Mouse (Mus musculus) liver, embryonic 15.5 days (tissue): ENCODE measurements around the gene Ntan1. TPM values are rescaled to one million over a fixed set of nuclear protein-coding genes. Genes with fewer than 3 reads are reported as not detected.
"Not testable (repeated sequence)": the region's sequence is repeated elsewhere in the genome, so short reads cannot be mapped to it uniquely, and the experiment has no call there.

ENCODE experiments used
- ATAC-seq: fragments of 200-750 bp; cut with Nextera tagmentation; 2 replicates; pipeline ENCODE4 v1.8.0; 2017; ENCODE audit warnings: moderate number of reproducible peaks, mild to moderate bottlenecking, moderate library complexity; ENCODE audit not compliant: insufficient read depth
- H3K27ac ChIP-seq: fragments of 300-500 bp; sonication (generic); replicated peaks from 2 replicates; pipeline ENCODE4 v1.5.1; 2015; ENCODE audit warnings: mild to moderate bottlenecking, inconsistent platforms
- H3K27me3 ChIP-seq: fragments of 300-500 bp; sonication (generic); 2 replicates; pipeline ENCODE4 v1.6.1; 2015; ENCODE audit warnings: mild to moderate bottlenecking, inconsistent platforms
- H3K36me3 ChIP-seq: fragments of 300-500 bp; sonication (generic); replicated peaks from 2 replicates; pipeline ENCODE4 v1.6.1; 2015; ENCODE audit warnings: moderate library complexity, mild to moderate bottlenecking, inconsistent platforms
- H3K4me1 ChIP-seq: fragments of 300-500 bp; sonication (generic); replicated peaks from 2 replicates; pipeline ENCODE4 v1.6.1; 2015; ENCODE audit warnings: inconsistent platforms
- H3K4me2 ChIP-seq: fragments of 300-500 bp; sonication (generic); 2 replicates; pipeline ENCODE4 v1.6.1; 2015; ENCODE audit warnings: moderate library complexity, mild to moderate bottlenecking, inconsistent platforms
- H3K4me3 ChIP-seq: fragments of 300-500 bp; sonication (generic); replicated peaks from 2 replicates; pipeline ENCODE4 v1.5.1; 2015; ENCODE audit warnings: mild to moderate bottlenecking, inconsistent platforms
- H3K9ac ChIP-seq: fragments of 300-500 bp; sonication (generic); 2 replicates; pipeline ENCODE4 v1.6.1; 2015; ENCODE audit warnings: moderate library complexity, mild to moderate bottlenecking, inconsistent platforms
- H3K9me3 ChIP-seq: fragments of 300-500 bp; sonication (generic); replicated peaks from 2 replicates; pipeline ENCODE4 v1.6.1; 2016; ENCODE audit warnings: inconsistent platforms
- WGBS: fragments of 180-500 bp; shearing (Covaris S2); methylation state at CpG from one replicate; pipeline ENCODE4 v1.1.7; 2015; ENCODE audit warnings: mixed read lengths; ENCODE audit not compliant: insufficient replicate concordance; 5-methylcytosine and 5-hydroxymethylcytosine counted together
- polyA plus RNA-seq: library from polyadenylated mRNA; unstranded; fragments of >200 nt; fragmentation: Nextera tagmentation; extraction: Ambion mirVana; gene quantifications from 2 replicates; pipeline ENCODE4 v1.2.1, GENCODE M21; 2015

The Ntan1 gene
- polyA plus RNA-seq, 1 experiment from 2014 or later, result 38.7 TPM

GRCm38 (mm10) chr16:13831606-13832005 lies 13.0 kb downstream of the Ntan1 start:
- H3K9me3 ChIP-seq, result no peaks in the 10 kb centered on the region
- no peak overlapping the region for H3K4me3 ChIP-seq
- 65% methylated on average over 5 of the region's 5 CpGs for WGBS
- no peaks in the 10 kb centered on the region for H3K4me1 ChIP-seq
- H3K9ac ChIP-seq, result no peak overlapping the region
- no peaks in the 10 kb centered on the region for H3K27me3 ChIP-seq
- no peak overlapping the region for H3K4me2 ChIP-seq
- no peak overlapping the region for H3K27ac ChIP-seq
- ATAC-seq, result no peak
- H3K36me3 ChIP-seq, result peaks cover 76% of the 10 kb centered on the region

GRCm38 (mm10) chr16:13834382-13834781 lies 15.7 kb downstream of the Ntan1 start:
- Histone ChIP-seq H3K9me3 (no peaks in the 10 kb centered on the region), H3K4me1 (no peaks in the 10 kb centered on the region), H3K27me3 (no peaks in the 10 kb centered on the region), H3K27ac (no peak overlapping the region), H3K36me3 (peaks cover 82% of the 10 kb centered on the region), H3K4me3 (no peak overlapping the region), H3K9ac (no peak overlapping the region), H3K4me2 (no peak overlapping the region)
- 81% methylated on average over 5 of the region's 5 CpGs for WGBS
- no peak for ATAC-seq

- H3K4me3 ChIP-seq, result no peak overlapping the region
- H3K9me3 ChIP-seq, result no peaks in the 10 kb centered on the region
- no peaks in the 10 kb centered on the region for H3K4me1 ChIP-seq
- H3K36me3 ChIP-seq, result peaks cover 82% of the 10 kb centered on the region
- no peak for ATAC-seq
- WGBS, result 81% methylated on average over 7 of the region's 7 CpGs
- H3K4me2 ChIP-seq, result no peak overlapping the region
- H3K27ac ChIP-seq, result no peak overlapping the region
- no peak overlapping the region for H3K9ac ChIP-seq
- H3K27me3 ChIP-seq, result no peaks in the 10 kb centered on the region
Observed at GRCm38 (mm10) chr16:13840056-13840455, 21.4 kb downstream of the Ntan1 start.

- WGBS, result 75% methylated on average over 3 of the region's 3 CpGs
- Histone ChIP-seq H3K9ac (no peak overlapping the region), H3K27me3 (no peaks in the 10 kb centered on the region), H3K4me2 (no peak overlapping the region), H3K27ac (no peak overlapping the region), H3K4me1 (no peaks in the 10 kb centered on the region), H3K9me3 (no peaks in the 10 kb centered on the region), H3K4me3 (no peak overlapping the region), H3K36me3 (peaks cover 78% of the 10 kb centered on the region)
- ATAC-seq, result no peak
Observed at GRCm38 (mm10) chr16:13840956-13841355, 22.3 kb downstream of the Ntan1 start.

- no peak overlapping the region for H3K27ac ChIP-seq
- no peaks in the 10 kb centered on the region for H3K27me3 ChIP-seq
- no peak overlapping the region for H3K4me3 ChIP-seq
- peaks cover 47% of the 10 kb centered on the region for H3K36me3 ChIP-seq
- H3K4me2 ChIP-seq, result no peak overlapping the region
- ATAC-seq, result no peak
- 82% methylated on average over 5 of the region's 5 CpGs for WGBS
- no peak overlapping the region for H3K9ac ChIP-seq
- H3K4me1 ChIP-seq, result no peaks in the 10 kb centered on the region
- H3K9me3 ChIP-seq, result no peaks in the 10 kb centered on the region
Observed at GRCm38 (mm10) chr16:13845031-13845430, 26.4 kb downstream of the Ntan1 start.

- Histone ChIP-seq H3K4me3 (no peak overlapping the region), H3K4me1 (no peaks in the 10 kb centered on the region), H3K27ac (no peak overlapping the region), H3K4me2 (no peak overlapping the region), H3K9me3 (no peaks in the 10 kb centered on the region), H3K27me3 (no peaks in the 10 kb centered on the region), H3K9ac (no peak overlapping the region), H3K36me3 (peaks cover 37% of the 10 kb centered on the region)
- no peak for ATAC-seq
- whole genome bisulfite sequencing, result 66% methylated on average over 1 of the region's 1 CpGs
Observed at GRCm38 (mm10) chr16:13846675-13847074, 28.0 kb downstream of the Ntan1 start.

- H3K9ac ChIP-seq, result no peak overlapping the region
- H3K36me3 ChIP-seq, result peaks cover 34% of the 10 kb centered on the region
- no peak for ATAC-seq
- H3K27me3 ChIP-seq, result no peaks in the 10 kb centered on the region
- no peak overlapping the region for H3K4me2 ChIP-seq
- H3K9me3 ChIP-seq, result no peaks in the 10 kb centered on the region
- 15% methylated on average over 2 of the region's 2 CpGs for WGBS
- H3K4me1 ChIP-seq, result no peaks in the 10 kb centered on the region
- H3K27ac ChIP-seq, result no peak overlapping the region
- H3K4me3 ChIP-seq, result no peak overlapping the region
Observed at GRCm38 (mm10) chr16:13848310-13848709, 29.7 kb downstream of the Ntan1 start.

- Histone ChIP-seq H3K27me3 (no peaks in the 10 kb centered on the region), H3K9me3 (no peaks in the 10 kb centered on the region), H3K27ac (no peak overlapping the region), H3K9ac (no peak overlapping the region), H3K36me3 (peaks cover 32% of the 10 kb centered on the region), H3K4me3 (no peak overlapping the region), H3K4me1 (no peaks in the 10 kb centered on the region), H3K4me2 (no peak overlapping the region)
- ATAC-seq, result no peak
- 82% methylated on average over 4 of the region's 4 CpGs for WGBS
Observed at GRCm38 (mm10) chr16:13851446-13851845, 32.8 kb downstream of the Ntan1 start.

- no peaks in the 10 kb centered on the region for H3K27me3 ChIP-seq
- H3K27ac ChIP-seq, result no peak overlapping the region
- H3K9me3 ChIP-seq, result no peaks in the 10 kb centered on the region
- peaks cover 37% of the 10 kb centered on the region for H3K36me3 ChIP-seq
- H3K4me1 ChIP-seq, result no peaks in the 10 kb centered on the region
- H3K9ac ChIP-seq, result no peak overlapping the region
- H3K4me3 ChIP-seq, result no peak overlapping the region
- ATAC-seq, result no peak
- no peak overlapping the region for H3K4me2 ChIP-seq
- WGBS, result 82% methylated on average over 4 of the region's 4 CpGs
Observed at GRCm38 (mm10) chr16:13853886-13854285, 35.2 kb downstream of the Ntan1 start.

- H3K9ac ChIP-seq, result no peak overlapping the region
- H3K27me3 ChIP-seq, result no peaks in the 10 kb centered on the region
- H3K4me3 ChIP-seq, result no peak overlapping the region
- WGBS, result 37% methylated on average over 4 of the region's 4 CpGs
- H3K9me3 ChIP-seq, result no peaks in the 10 kb centered on the region
- no peak for ATAC-seq
- H3K27ac ChIP-seq, result no peak overlapping the region
- H3K4me1 ChIP-seq, result peaks cover 6% of the 10 kb centered on the region; the same call in 1 of the 2 replicates
- no peak overlapping the region for H3K4me2 ChIP-seq
- H3K36me3 ChIP-seq, result peaks cover 24% of the 10 kb centered on the region
Observed at GRCm38 (mm10) chr16:13866076-13866475, 47.4 kb downstream of the Ntan1 start.

- Histone ChIP-seq H3K4me2 (no peak overlapping the region), H3K9ac (no peak overlapping the region), H3K9me3 (no peaks in the 10 kb centered on the region), H3K4me1 (peaks cover 6% of the 10 kb centered on the region; the same call in 1 of the 2 replicates), H3K27ac (no peak overlapping the region), H3K27me3 (no peaks in the 10 kb centered on the region), H3K4me3 (no peak overlapping the region), H3K36me3 (peaks cover 26% of the 10 kb centered on the region)
- 49% methylated on average over 5 of the region's 5 CpGs for WGBS
- ATAC-seq, result no peak
Observed at GRCm38 (mm10) chr16:13866616-13867015, 48.0 kb downstream of the Ntan1 start.

- WGBS, result 41% methylated on average over 5 of the region's 5 CpGs
- peak overlapping the region; percentile 58; the same call in 1 of the 2 replicates for H3K4me2 ChIP-seq
Observed at GRCm38 (mm10) chr16:13867406-13867805, 48.8 kb downstream of the Ntan1 start.

More at GRCm38 (mm10) chr16:13867406-13867805, 48.8 kb downstream of the Ntan1 start:
- not testable (repeated sequence) for ATAC-seq, H3K9me3 ChIP-seq, H3K27me3 ChIP-seq, H3K9ac ChIP-seq, H3K4me1 ChIP-seq, H3K4me3 ChIP-seq, H3K27ac ChIP-seq
- peaks cover 33% of the 10 kb centered on the region for H3K36me3 ChIP-seq
